Mouse (Mus musculus) adrenal gland, adult 8-10 months (tissue): ENCODE results near the gene Olfr1012. TPM values are rescaled to one million over a fixed set of nuclear protein-coding genes. Genes with fewer than 3 reads are reported as not detected.
"Not testable (repeated sequence)": the region's sequence is repeated elsewhere in the genome, so short reads cannot be mapped to it uniquely, and the experiment has no call there.

ENCODE experiments used
- DNase-seq: peaks from one replicate; pipeline ENCODE4 v3.0.0; 2022
- total RNA-seq, 4 experiments: library from RNA; stranded (reverse); gene quantifications; 2 replicates each; pipeline ENCODE4 v1.2.4; 2022

The Olfr1012 gene
- total RNA-seq, result not detected

- DNase-seq, result no peak
Observed at GRCm38 (mm10) chr2:85762666-85763065, at the start of gene Olfr1012. Olfr1012 (minus strand) TSS chr2:85762766.

- no peak for DNase-seq
Observed at GRCm38 (mm10) chr2:85804501-85804900, 41.9 kb upstream of the Olfr1012 start.

GRCm38 (mm10) chr2:85802444-85802843, 39.9 kb upstream of the Olfr1012 start, which contains the start of gene Olfr1016:
Olfr1016 (minus strand) TSS chr2:85802544.
- DNase-seq, result no peak

- DNase-seq, result no peak
Observed at GRCm38 (mm10) chr2:85792331-85792730, 29.8 kb upstream of the Olfr1012 start.

GRCm38 (mm10) chr2:85781717-85782116, 19.2 kb upstream of the Olfr1012 start, which contains the start of gene Olfr1015:
Olfr1015 (plus strand) TSS chr2:85782017.
- no peak for DNase-seq

- no peak for DNase-seq
Observed at GRCm38 (mm10) chr2:85772413-85772812, 9.8 kb upstream of the Olfr1012 start, which contains the start of gene Olfr1014. Olfr1014 (plus strand) TSS chr2:85772713.

GRCm38 (mm10) chr2:85766798-85767197, 4.2 kb upstream of the Olfr1012 start, which contains the start of gene Olfr1013:
Olfr1013 (plus strand) TSS chr2:85767098.
- DNase-seq, result no peak

- DNase-seq, result no peak
Observed at GRCm38 (mm10) chr2:85753822-85754221, 8.7 kb downstream of the Olfr1012 start.

- DNase-seq, result no peak
Observed at GRCm38 (mm10) chr2:85725793-85726192, 36.8 kb downstream of the Olfr1012 start.

- DNase-seq, result no peak
Observed at GRCm38 (mm10) chr2:85715119-85715518, 47.4 kb downstream of the Olfr1012 start, which contains the start of gene Olfr1009. Olfr1009 (plus strand) TSS chr2:85715419.

GRCm38 (mm10) chr2:85711159-85711558, 51.4 kb downstream of the Olfr1012 start:
- no peak for DNase-seq

GRCm38 (mm10) chr2:85710680-85711079, 51.9 kb downstream of the Olfr1012 start:
- DNase-seq, result not testable (repeated sequence)

Other genes with a start within 250 kb of the Olfr1012 start
- under 1 TPM; 0.26 to 0.66 (median 0.48) TPM for gene 4833423E24Rik, start 243.7 kb downstream of the Olfr1012 start, total RNA-seq
- gene Olfr996, start 183.6 kb downstream of the Olfr1012 start, total RNA-seq, result not detected
- not detected for gene Olfr998, start 173.8 kb downstream of the Olfr1012 start, total RNA-seq
- not detected for gene Olfr1000, start 150.9 kb downstream of the Olfr1012 start, total RNA-seq
- not detected for gene Olfr1002, start 112.1 kb downstream of the Olfr1012 start, total RNA-seq
- gene Olfr154, start 98.3 kb downstream of the Olfr1012 start, total RNA-seq, result not detected
- not detected for gene Olfr1006, start 84.0 kb downstream of the Olfr1012 start, total RNA-seq
- gene Olfr1008, start 73.3 kb downstream of the Olfr1012 start, total RNA-seq, result not detected
- gene Olfr1009, start 47.3 kb downstream of the Olfr1012 start, total RNA-seq, result under 1 TPM in 3 of 4 experiments, not detected in 1; 0.17 to 0.24 (median 0.22) TPM
- not detected for gene Olfr1013, start 4.3 kb upstream of the Olfr1012 start, total RNA-seq
- not detected for gene Olfr1014, start 9.9 kb upstream of the Olfr1012 start, total RNA-seq
- under 1 TPM in 1 of 4 experiments, not detected in 3; 0.46 TPM for gene Olfr1015, start 19.3 kb upstream of the Olfr1012 start, total RNA-seq
- not detected for gene Olfr1016, start 39.8 kb upstream of the Olfr1012 start, total RNA-seq
- not detected for gene Olfr1018, start 55.7 kb upstream of the Olfr1012 start, total RNA-seq
- not detected for gene Olfr1019, start 82.7 kb upstream of the Olfr1012 start, total RNA-seq
- not detected for gene Olfr1020, start 84.3 kb upstream of the Olfr1012 start, total RNA-seq
- not detected for gene Olfr1022, start 105.8 kb upstream of the Olfr1012 start, total RNA-seq
- not detected for gene Olfr1023, start 122.9 kb upstream of the Olfr1012 start, total RNA-seq
- gene Olfr1024, start 142.3 kb upstream of the Olfr1012 start, total RNA-seq, result not detected
- not detected for gene Olfr1025-ps1, start 152.4 kb upstream of the Olfr1012 start, total RNA-seq
- gene Olfr1026, start 158.8 kb upstream of the Olfr1012 start, total RNA-seq, result not detected
- gene Olfr1028, start 187.7 kb upstream of the Olfr1012 start, total RNA-seq, result not detected
- gene Olfr1029, start 211.1 kb upstream of the Olfr1012 start, total RNA-seq, result not detected
- gene Olfr1030, start 216.5 kb upstream of the Olfr1012 start, total RNA-seq, result not detected
- not detected for gene Olfr1031, start 227.5 kb upstream of the Olfr1012 start, total RNA-seq
- gene Olfr1032, start 242.8 kb upstream of the Olfr1012 start, total RNA-seq, result not detected